Comparison of ENCODE assay signal across 13 mouse cellular contexts in the genomic region with DNA sequence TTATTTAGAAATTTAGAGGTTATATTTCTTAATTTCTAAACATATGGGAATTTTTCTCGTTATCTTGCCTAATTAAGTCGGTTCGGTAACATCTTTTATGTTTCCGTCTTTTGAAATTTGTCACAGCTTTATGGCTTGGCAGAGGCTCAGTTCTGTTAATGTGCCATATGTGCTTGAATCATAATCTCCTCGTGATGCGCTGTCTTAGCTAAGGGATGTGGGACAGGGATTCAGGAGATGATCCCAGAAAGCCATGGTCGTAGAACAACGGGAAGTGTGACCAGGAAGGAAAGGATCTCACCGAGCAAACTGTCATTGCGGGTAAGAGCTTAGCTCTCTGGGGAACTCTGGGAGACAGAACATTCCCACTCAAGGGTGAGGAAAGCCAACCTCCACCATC. TPM values are rescaled to one million over a fixed set of nuclear protein-coding genes. Genes with fewer than 3 reads are reported as not detected.
DNase-seq lines count a peak whose midpoint lies in the region; ATAC-seq and TF ChIP-seq lines count a peak whose summit lies in the region.
"Had no signal": no experiment of that assay in that cellular context is flagged by ENCODE, and none has a peak within 500 bp of the region (broad histone marks: within the 10 kb centered on the region; RNA-seq: fewer than 3 reads in every experiment).

No protein-coding gene starts in this region.

- no peak for TF ChIP-seq POLR2A in cerebellum, adult 2 months (IDR thresholded peaks at IDR 0.05; ENCODE audit: borderline replicate concordance, insufficient read depth, low read length)

- no peaks in the 10 kb centered on the region for H3K9me3 ChIP-seq in hindbrain, embryonic 15.5 days
- H3K9me3 ChIP-seq in hindbrain, embryonic 16.5 days (ENCODE audit: control insufficient read depth, low read length) = no peaks in the 10 kb centered on the region
- H3K9me3 ChIP-seq: lung, embryonic 15.5 days; midbrain, embryonic 12.5 days had no signal

- no peaks in the 10 kb centered on the region for H3K27me3 ChIP-seq in hindbrain, embryonic 15.5 days
- no peaks in the 10 kb centered on the region for H3K27me3 ChIP-seq in hindbrain, embryonic 16.5 days (replicated peaks; ENCODE audit: control insufficient read depth, insufficient read depth, low read length)
- no peaks in the 10 kb centered on the region for H3K27me3 ChIP-seq in cerebellum, adult 2 months (ENCODE audit: control insufficient read depth, insufficient read depth, low read length)
- H3K27me3 ChIP-seq: lung, embryonic 15.5 days; midbrain, embryonic 12.5 days; Patski had no signal

- no peak overlapping the region for H3K9ac ChIP-seq in hindbrain, embryonic 15.5 days
- no peak overlapping the region for H3K9ac ChIP-seq in hindbrain, embryonic 16.5 days (ENCODE audit: low read depth, low read length)
- H3K9ac ChIP-seq: lung, embryonic 15.5 days; midbrain, embryonic 12.5 days had no signal

- no peak overlapping the region for H3K4me3 ChIP-seq in hindbrain, embryonic 15.5 days
- no peak overlapping the region for H3K4me3 ChIP-seq in hindbrain, embryonic 16.5 days (ENCODE audit: low read length)
- H3K4me3 ChIP-seq in cerebellum, adult 2 months (replicated peaks; ENCODE audit: insufficient read depth, low read depth, low read length) = no peak overlapping the region
- H3K4me3 ChIP-seq: lung, embryonic 15.5 days; midbrain, embryonic 12.5 days had no signal

- WGBS in hindbrain, embryonic 15.5 days = 76% methylated on average over 10 of the region's 10 CpGs
- 56% methylated on average over 10 of the region's 10 CpGs for WGBS in hindbrain, embryonic 16.5 days
- 6% methylated on average over 10 of the region's 10 CpGs for WGBS in cerebellum, adult 2 months

- H3K4me2 ChIP-seq in hindbrain, embryonic 15.5 days = no peak overlapping the region
- H3K4me2 ChIP-seq in hindbrain, embryonic 16.5 days (ENCODE audit: low read length) = no peak overlapping the region
- H3K4me2 ChIP-seq: lung, embryonic 15.5 days; midbrain, embryonic 12.5 days had no signal

- ATAC-seq in hindbrain, embryonic 15.5 days (ENCODE audit: low FRiP score, low read depth) = no peak
- no peak for ATAC-seq in hindbrain, embryonic 16.5 days
- ATAC-seq: Patski had no signal

- H3K36me3 ChIP-seq in hindbrain, embryonic 15.5 days = no peaks in the 10 kb centered on the region
- no peaks in the 10 kb centered on the region for H3K36me3 ChIP-seq in hindbrain, embryonic 16.5 days (ENCODE audit: control insufficient read depth, insufficient read depth, low read length)
- H3K36me3 ChIP-seq: lung, embryonic 15.5 days; midbrain, embryonic 12.5 days had no signal

- TF ChIP-seq CTCF in cerebellum, adult 2 months (IDR thresholded peaks at IDR 0.05; ENCODE audit: borderline replicate concordance, insufficient read depth, low read depth, low read length) = no peak

- peak; percentile 90 for DNase-seq in brain, adult 2 months (ENCODE audit: low read depth, low spot score)
- peak; percentile 48 to 75 for DNase-seq in cerebellum, adult 2 months
- peak; percentile 60 for DNase-seq in layer of hippocampus, adult 9-10 months (ENCODE audit: low spot score)
- no peak for DNase-seq in adipocyte (ENCODE audit: low spot score)
- DNase-seq in kidney, postnatal 10 days = no peak
- DNase-seq in gastrocnemius, adult 8-10 months (ENCODE audit: low spot score in 2 of 2) = no peak
- DNase-seq: adrenal gland, postnatal 25 days; kidney, postnatal 14 days had no signal

- H3K27ac ChIP-seq in hindbrain, embryonic 15.5 days (replicated peaks) = peak overlapping the region; percentile 34
- H3K27ac ChIP-seq in hindbrain, embryonic 16.5 days (ENCODE audit: low read depth, low read length) = no peak overlapping the region
- H3K27ac ChIP-seq in cerebellum, adult 2 months (ENCODE audit: insufficient read depth, low read length) = no peak overlapping the region
- H3K27ac ChIP-seq: lung, embryonic 15.5 days; midbrain, embryonic 12.5 days had no signal

- H3K4me1 ChIP-seq in hindbrain, embryonic 15.5 days (replicated peaks) = no peaks in the 10 kb centered on the region
- no peaks in the 10 kb centered on the region for H3K4me1 ChIP-seq in hindbrain, embryonic 16.5 days (ENCODE audit: control insufficient read depth, insufficient read depth, low read depth, low read length)
- no peaks in the 10 kb centered on the region for H3K4me1 ChIP-seq in cerebellum, adult 2 months (ENCODE audit: control insufficient read depth, insufficient read depth, low read length)
- H3K4me1 ChIP-seq: lung, embryonic 15.5 days; midbrain, embryonic 12.5 days had no signal

RNA-seq across cellular contexts. Expression of a gene that starts 10.4 kb away (rescaled TPM):
- polyA plus RNA-seq in hindbrain, embryonic 15.5 days (2015; fragmentation: Nextera tagmentation; extraction: Ambion mirVana) = 19.8 and 20.6 TPM in 2 replicates
- polyA plus RNA-seq in hindbrain, embryonic 16.5 days (2015; fragmentation: Nextera tagmentation; extraction: Ambion mirVana) = 18.7 and 19.8 TPM in 2 replicates
- polyA plus RNA-seq in cerebellum, adult 2 months (2012; rRNA removed) = 25.7 and 27.1 TPM in 2 replicates
- total RNA-seq in gastrocnemius, adult 8-10 months (2022) = 10 to 100 TPM in 2 of 4 experiments, 1 to 10 TPM in 2; 8.5 to 11.0 (median 9.5) TPM

RNA-seq across cellular contexts. Expression of a gene that starts 39.1 kb away (rescaled TPM):
- 16.0 and 17.0 TPM in 2 replicates for polyA plus RNA-seq in hindbrain, embryonic 15.5 days (2015; fragmentation: Nextera tagmentation; extraction: Ambion mirVana)
- 13.0 and 15.6 TPM in 2 replicates for polyA plus RNA-seq in hindbrain, embryonic 16.5 days (2015; fragmentation: Nextera tagmentation; extraction: Ambion mirVana)
- 36.0 and 39.6 TPM in 2 replicates for polyA plus RNA-seq in cerebellum, adult 2 months (2012; rRNA removed)
- 10 to 100 TPM; 10.9 to 13.7 (median 11.3) TPM for total RNA-seq in gastrocnemius, adult 8-10 months (2022)

RNA-seq across cellular contexts. Expression of a gene that starts 58.7 kb away (rescaled TPM):
- 47.8 and 48.3 TPM in 2 replicates for polyA plus RNA-seq in hindbrain, embryonic 15.5 days (2015; fragmentation: Nextera tagmentation; extraction: Ambion mirVana)
- 53.2 and 55.6 TPM in 2 replicates for polyA plus RNA-seq in hindbrain, embryonic 16.5 days (2015; fragmentation: Nextera tagmentation; extraction: Ambion mirVana)
- 157 and 159 TPM in 2 replicates for polyA plus RNA-seq in cerebellum, adult 2 months (2012; rRNA removed)
- total RNA-seq in gastrocnemius, adult 8-10 months (2022) = 10 to 100 TPM in 1 of 4 experiments, 1 to 10 TPM in 3; 7.5 to 11.3 (median 8.6) TPM

Comparison
In these comparisons a context has a peak if more than half of its experiments do, and no peak if none do; other contexts are left out.
1. DNase-seq: peak in brain, adult 2 months (single experiment), cerebellum, adult 2 months (2 of 2) and layer of hippocampus, adult 9-10 months (single experiment); none in adipocyte (single experiment), kidney, postnatal 10 days (single experiment) and gastrocnemius, adult 8-10 months (0 of 2).